Mouse (Mus musculus): ENCODE measurements around the gene Treml4.
"Not testable (repeated sequence)": the region's sequence is repeated elsewhere in the genome, so short reads cannot be mapped to it uniquely, and the experiment has no call there.

The Treml4 gene

DNA sequence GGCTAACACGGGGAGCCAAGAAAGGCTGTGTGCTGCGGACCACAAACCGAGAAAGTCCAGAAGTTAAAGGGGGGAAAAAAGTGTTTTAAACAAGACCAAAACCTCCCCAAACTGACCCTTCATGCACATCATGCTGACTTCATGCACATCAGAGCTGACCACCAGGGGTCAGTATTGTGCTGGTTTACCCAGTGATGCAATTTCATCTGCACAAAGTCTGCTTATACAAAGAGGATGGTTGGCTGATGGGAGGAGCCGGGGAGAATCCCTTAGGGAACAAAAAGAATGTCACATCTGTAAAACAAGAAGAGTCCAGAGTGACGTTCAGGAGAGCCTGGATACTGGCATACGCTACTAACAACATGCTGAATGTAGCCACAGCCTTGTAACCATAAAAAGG lies 10.8 kb downstream of the Treml4 start:
- peak; percentile 59 for DNase-seq (ENCODE audit: low spot score)

DNA sequence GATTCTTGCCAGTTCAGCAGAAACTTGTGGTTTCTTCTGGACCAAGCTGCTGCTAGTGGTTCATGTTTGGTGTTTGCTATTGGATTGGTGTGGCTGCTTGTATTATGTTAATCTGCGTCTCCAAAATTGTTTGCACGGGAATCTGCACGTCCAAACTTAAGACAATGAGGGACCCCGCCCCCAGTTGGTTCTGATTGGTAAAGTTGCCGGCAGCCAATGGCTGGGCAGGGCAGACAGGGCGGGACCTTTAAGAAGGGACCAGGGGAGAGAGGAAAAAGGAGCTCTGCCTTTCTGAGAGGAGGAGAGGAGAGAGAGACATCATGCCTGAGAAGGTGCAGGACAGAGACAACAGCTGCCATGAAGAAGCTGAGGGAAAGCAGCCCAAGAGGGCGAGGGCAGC lies 11.6 kb downstream of the Treml4 start:
- DNase-seq (ENCODE audit: low spot score): no peak

DNA sequence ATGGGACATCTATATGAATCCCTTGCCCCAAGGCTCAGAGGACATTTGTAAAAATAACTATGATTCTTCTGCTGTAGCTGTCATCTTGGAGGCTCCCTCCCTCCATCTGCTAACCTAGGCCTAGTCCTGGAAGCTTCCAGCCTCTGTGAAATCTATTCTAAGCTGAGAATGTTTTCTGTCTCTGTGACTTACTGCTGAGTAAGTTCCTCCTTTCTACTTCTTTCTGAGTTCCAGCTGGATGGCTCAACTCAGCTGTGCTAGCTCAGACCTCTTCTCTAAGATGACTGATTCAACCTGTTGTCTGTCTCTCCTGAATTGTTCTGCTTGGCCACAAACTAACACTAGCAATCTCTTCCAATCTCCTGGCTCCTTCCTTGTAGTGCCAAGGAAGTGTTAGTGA lies 14.3 kb downstream of the Treml4 start:
- no peak for DNase-seq (ENCODE audit: low spot score)

DNA sequence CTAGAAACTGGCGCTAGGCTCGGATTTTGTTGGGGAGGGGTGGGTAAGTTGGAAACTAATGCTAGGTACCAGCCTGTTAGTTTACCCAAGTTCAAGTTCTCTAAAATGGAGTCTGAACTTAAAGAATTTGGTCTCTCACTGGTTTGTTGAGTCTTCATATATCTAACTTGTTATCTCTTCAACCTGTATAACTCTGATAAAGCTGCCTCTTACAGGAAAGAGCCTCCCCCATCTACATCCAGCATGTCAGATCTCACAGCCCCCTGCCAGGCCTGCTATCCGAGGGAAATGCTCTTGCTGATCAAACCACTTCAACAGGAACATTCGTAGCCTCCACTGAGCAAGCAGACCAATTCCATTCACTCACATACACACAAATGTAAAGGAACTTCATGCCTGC lies 14.9 kb downstream of the Treml4 start:
- DNase-seq (ENCODE audit: low spot score): no peak

DNA sequence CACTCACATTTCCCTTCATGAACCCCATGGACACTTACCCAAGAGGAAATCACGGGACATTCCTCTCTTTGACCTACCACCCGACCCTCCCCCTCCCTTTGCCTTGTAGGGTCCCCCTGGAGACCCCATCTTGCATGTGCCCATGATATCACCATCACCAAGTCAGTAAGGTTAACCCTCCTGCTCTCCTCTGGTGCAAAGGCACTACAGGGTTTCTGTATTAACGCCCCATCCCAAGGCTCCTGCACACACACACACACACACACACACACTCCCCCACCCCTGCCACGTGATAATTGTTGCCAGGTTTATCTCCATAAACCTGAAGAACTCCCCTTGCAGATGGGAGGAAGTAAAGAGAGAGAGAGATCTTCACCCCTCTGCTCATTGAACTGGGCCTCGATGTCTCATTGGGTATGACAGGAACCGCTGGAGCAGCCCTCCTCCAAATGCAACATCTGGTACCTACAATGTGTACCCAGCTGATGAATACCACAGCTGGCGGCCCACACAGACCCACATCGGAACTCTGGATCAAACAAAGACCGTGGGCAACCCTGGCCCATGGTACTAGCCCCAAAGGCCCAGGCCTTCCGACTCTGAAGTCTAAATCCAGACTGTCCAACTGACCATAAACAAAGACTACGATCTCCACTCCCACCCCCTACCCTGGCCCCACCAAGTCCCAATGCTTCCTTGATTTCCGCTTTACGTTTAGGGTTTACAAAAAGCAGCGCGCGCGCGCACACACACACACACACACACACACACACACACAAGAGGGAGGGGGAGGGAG lies 17.0 kb downstream of the Treml4 start:
- DNase-seq (ENCODE audit: low spot score): no peak

DNA sequence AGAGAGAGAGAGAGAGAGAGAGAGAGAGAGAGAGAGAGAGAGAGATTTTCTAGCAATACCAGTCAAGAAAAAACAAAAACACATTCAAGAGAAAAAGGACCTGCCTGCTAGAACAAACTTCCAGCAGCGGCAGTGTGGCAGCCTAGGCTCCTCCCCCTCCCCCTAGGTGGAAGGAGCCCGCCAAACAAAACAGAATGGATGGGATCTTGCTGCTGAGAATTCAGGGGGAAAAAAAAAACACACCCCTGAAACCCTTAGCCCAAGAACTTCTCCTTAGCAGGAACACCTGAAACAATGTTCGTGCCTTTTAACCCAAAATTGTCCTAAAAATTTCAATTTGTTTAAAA lies 17.6 kb downstream of the Treml4 start:
- no peak for DNase-seq (ENCODE audit: low spot score)

DNA sequence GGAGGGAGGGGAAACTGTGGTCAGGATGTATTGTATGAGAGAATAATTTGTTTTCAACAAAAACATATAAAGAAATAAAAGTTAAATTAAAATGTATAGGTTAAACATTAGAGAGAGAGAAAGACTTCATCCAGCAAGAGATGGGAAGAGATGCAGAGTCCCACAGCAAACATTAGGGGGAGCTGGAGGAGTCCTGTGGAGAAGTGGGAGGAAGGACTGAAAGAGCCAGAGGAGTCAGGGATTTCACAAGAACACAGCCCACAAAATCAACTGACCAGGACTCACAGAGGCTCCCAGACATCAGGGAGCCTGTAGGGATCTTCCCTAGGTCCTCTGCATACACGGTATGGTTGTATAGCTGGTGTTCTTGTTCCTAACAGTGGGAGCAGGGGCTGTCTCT lies 22.7 kb downstream of the Treml4 start:
- no peak for DNase-seq (ENCODE audit: low spot score)

DNA sequence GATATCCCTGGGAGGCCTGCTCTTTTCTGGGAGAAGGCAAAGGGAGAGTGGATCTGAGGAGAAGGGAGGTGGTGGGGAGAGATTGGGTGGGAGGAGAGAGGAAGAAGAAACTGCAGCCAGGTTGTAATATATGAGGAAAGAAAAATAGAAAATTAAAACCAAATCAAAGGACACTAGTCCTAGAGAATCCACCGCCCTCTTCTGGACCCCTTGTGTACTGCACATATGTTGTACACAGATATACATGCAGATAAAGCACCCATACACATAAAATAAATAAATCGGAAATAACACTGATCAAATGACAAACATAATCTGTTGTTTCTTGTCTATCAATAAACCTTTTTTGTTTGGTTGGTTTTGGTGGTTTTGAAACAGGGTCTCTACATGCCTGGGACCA lies 23.2 kb downstream of the Treml4 start:
- no peak for DNase-seq (ENCODE audit: low spot score)

DNA sequence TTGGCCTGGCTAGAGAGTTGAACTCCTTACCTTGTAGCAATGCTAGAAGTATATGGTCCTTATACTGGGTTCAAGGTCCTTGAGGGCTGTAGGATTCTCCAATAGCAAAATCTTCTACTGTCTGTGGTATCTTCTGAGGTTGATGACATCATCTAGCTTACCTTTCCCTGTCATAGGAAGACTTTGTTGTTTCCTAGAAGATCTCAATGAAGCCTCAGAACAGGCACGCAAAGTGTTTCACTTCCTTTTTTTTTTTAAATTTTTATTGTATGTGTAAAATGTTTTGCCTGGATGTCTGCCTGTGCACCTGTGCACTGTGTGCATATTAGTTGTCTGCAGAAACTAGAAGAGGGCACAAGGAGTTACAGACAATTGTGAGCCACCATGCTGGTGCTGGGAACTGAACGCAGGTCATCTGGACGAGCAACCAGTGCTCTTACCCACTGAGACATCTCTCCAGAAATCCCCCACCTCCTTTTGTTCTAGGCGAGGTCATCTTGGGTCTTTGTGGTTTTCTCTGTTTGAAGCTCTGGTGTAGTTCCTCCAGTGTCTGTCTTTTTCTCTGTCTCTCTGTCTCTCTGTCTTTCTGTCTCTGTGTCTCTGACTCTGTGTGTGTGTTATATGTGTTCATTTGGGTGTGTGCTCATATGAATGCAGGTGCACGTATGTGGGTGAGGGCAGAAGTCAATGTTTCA lies 29.6 kb downstream of the Treml4 start:
- DNase-seq (ENCODE audit: low spot score): no peak

DNA sequence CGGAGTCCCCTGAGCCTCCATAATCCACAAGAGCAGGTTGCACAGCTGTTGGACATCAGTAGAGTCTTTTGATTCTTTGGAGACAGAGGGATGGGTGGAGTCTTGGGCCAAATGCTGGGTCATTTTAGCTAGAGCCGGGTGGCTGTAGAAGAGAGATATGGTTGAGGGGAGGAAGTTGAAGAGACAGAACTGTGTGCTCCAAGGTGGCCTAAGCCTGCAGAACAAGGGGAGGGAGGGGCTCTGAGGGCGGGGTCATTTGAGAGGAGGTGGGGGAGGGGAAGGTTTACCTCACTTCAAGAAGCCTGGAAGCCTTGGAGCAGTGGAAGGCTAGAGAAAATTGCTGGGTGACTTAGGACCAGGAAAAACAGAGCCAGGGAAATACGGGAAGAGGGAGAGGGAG lies 35.1 kb downstream of the Treml4 start, which contains the start of gene Treml2:
Gene Treml2 (plus strand): TSS at position 296 of the 400 bp plus-strand sequence.
- DNase-seq (ENCODE audit: low spot score): no peak

DNA sequence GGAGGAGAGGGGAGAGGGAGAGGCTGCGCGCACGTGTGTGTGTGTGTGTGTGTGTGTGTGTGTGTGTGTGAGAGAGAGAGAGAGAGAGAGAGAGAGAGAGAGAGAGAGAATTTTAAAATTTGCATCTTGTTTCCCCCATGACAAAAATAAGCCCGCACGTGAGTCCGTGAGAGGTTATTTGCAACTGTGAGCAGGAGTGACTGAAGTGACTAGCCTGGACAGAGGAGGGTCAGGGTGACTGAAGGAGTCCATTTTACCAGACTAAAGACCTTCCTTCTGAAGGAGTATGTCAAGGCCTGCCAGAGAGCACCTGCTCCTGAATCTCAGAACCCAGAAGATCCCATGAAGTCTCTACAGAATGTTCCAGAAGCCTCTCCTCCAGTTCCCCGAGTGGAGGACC lies 35.7 kb downstream of the Treml4 start:
- DNase-seq (ENCODE audit: low spot score): no peak

DNA sequence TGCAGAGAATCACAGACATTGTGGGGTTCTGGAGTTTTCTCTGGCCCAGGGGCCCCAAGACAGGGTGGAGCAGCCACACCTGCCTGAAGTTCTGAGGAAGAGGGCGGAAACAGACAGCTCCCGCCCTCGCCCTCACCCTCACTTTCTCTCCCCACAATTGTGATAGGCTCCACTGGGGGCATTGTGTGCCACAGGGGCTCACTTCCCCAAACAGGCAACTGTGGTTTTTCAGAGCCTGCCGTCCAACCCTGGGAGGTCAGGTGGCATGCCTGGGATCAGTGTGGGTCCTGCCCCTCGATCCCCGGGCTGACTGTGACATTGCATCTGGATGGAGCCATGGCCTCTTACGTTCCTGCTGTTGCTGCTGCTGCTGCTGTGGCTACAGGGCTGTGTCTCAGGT lies 36.1 kb downstream of the Treml4 start:
- DNase-seq (ENCODE audit: low spot score): no peak

DNA sequence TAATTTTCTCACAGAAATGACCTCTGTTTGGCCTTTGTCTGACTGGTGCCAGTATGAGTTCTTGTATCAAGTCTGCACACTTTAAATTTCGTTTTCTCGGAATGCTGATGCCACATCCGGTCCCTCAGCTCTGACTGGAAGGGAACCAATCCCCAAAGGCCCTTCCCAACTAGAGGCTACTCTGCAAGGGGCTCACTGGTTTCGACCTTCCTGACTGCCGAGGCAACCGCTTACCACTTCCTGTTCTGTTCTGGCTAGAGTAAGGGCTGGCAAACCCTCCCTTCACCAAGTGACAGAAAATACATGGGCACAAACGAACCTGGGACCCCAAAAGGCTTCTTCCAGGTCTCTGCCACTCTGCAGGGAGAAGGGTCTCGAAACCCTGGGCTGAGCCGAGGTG lies 36.8 kb downstream of the Treml4 start:
- DNase-seq (ENCODE audit: low spot score): no peak

DNA sequence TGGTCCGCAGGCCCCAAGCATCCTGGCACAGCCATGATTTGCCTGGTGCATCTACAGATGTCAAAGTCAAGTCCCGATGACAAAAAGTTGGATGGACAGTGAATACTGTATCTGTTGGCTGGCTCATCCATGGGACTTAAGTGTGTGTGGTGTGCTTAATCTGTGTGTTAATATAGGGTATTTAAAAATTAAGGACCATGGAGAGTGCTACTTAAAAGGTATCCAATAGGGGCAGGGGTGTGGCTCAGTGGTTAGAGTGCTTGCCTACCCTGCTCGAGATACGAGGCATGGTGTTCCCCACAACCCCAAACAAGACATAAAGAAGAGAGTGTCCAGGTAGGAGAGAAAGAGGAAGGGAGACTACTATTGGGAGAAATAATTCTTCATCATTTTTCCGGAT lies 37.7 kb downstream of the Treml4 start:
- DNase-seq (ENCODE audit: low spot score): no peak

DNA sequence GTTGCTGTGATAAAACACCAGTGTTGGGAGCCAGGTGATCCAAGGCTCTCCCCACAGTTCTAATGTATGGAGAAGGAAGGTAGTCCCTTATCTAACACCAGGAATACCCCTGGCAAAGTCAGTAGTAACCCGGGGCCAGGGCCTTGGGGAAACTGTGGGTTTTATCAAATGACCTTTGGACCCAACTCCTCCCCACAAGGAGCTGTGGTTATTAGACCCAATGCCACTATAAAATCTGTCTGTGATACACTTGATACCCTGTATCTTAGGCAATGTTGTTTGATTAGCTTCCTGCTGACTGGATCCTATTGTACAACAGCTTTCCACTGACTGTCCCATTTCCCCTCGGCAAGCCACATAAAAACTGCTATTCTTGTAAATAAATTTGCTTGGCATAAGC lies 48.0 kb downstream of the Treml4 start:
- DNase-seq (ENCODE audit: low spot score): no peak

DNA sequence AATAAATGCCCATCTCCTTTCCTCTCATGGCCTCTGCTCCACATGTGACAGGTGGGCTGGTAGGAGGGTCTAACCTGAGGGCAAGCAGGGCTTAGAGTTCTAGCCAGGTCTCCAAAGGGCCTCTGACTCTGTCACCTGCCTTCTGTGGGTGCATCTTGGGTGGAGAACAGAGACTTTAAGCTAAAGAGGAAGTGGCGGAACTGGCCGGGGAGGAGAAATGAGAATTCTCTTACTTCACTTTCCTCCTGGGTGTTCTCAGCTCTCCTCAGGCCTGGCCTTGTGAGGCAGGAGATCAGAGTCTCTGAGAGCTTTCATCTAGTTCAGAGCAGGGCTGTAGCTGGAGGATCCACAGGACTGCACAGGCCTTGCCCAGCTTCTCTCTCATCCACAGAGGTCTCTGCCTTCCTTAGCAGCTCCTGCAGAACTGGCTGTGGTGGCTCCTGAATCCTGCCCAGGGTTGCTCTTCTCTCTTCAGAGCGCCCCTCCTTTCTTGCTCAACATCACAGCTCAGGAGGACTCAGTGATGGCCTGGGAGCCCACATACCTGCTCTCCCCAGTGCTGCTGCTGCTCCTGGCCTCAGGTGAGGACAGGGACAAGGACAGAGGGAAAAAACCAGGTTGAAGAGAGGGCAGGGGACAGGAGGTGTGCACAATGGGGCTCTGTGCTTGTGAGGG lies 51.9 kb downstream of the Treml4 start, which contains the start of gene B430306N03Rik:
Gene B430306N03Rik (plus strand): TSS at position 237 of the 675 bp plus-strand sequence.
- not testable (repeated sequence) for DNase-seq (ENCODE audit: low spot score)

DNA sequence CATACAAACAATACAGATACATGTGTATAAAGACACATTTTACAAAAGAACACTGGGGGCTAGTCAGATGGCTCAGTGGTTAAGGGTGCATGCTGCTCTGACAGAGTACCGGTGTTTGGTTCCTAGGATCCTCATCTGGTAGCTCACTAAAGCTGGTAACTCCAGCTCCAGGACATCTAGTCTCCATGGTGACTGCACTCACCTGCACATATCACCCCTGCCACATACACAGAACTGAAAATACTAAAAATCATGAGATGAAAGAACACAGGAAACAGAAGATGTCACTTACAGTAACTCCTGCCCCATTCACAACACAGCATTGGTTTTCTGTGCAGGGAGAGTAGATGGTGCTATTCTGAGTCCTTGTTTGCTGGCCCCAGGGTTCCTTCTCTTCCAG lies 54.6 kb downstream of the Treml4 start:
- no peak for DNase-seq (ENCODE audit: low spot score)

DNA sequence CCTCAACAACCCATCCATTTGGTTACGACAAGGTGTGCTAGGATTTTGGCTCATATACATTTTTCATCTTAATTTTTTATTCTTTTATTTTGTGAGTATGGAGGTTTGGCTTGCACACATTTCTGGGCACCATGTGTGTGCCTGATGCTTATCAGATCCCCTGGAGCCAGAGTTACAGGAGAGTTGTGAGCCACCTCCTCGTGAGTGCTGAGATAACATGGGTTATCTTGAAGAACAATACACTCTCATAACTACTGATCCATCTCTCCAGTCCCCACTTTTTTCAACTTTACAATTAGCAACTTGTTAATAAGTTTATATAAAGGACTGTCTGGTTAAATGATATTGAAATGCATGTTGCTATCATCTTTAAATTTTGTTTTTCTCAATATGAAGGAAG lies 57.2 kb downstream of the Treml4 start:
- DNase-seq (ENCODE audit: low spot score): no peak

DNA sequence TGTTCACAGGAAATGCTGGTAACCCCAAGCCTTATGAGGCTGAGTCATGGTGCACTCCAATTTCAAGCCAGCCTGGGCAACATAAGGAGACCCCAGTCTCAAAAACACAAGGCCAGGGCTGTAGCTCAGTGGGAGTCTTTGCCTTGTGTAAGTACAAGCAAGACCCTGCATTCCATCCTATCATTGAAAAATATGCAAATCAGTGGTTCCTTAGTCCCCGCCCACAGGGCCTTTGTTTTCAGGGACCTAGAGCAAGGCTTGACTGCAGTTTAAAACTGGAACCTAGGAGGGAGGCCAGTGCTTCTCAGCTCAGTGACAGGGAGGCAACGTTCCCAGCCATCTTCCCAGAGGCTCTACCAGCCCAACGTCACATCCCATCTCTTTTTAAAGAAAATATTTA lies 59.1 kb downstream of the Treml4 start:
- DNase-seq (ENCODE audit: low spot score): no peak

DNA sequence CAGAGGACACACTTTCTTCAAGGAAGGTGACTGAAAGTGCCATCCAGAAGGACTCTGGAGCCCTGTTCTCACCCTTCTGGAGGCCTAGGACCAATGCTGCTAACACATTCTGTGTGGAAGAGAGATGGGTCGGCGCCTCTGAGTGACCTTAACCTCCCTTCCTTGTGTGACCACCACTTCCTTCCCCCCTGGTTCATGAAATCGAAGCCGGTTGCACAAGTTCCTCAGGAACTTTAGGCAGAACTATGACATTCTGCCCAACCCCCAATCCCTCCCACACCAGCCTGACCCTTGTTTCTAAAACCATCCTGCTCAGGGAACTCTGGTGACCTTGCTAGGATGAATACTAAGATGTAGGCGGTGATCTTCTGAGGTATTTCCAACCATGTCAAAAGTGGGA lies 60.2 kb downstream of the Treml4 start:
- DNase-seq (ENCODE audit: low spot score): no peak

All from ovary, postnatal 36 days (tissue).